Comparison of ENCODE assay signal across 14 mouse cellular contexts in genomic region chr8:34451211-34452000, GRCm38 (mm10).
DNase-seq lines count a peak whose midpoint lies in the region; ATAC-seq and TF ChIP-seq lines count a peak whose summit lies in the region.
"Had no signal": no experiment of that assay in that cellular context is flagged by ENCODE, and none has a peak within 500 bp of the region (broad histone marks: within the 10 kb centered on the region; RNA-seq: fewer than 3 reads in every experiment).

No protein-coding gene starts in this region.

- no peak overlapping the region for H3K4me2 ChIP-seq in forebrain, embryonic 15.5 days (replicated peaks)
- H3K4me2 ChIP-seq in midbrain, embryonic 13.5 days (replicated peaks) = no peak overlapping the region
- no peak overlapping the region for H3K4me2 ChIP-seq in liver, embryonic 11.5 days
- H3K4me2 ChIP-seq: heart, embryonic 12.5 days; liver, embryonic 13.5 days had no signal

- peaks cover 21% of the 10 kb centered on the region for H3K4me1 ChIP-seq in forebrain, embryonic 15.5 days
- H3K4me1 ChIP-seq in midbrain, embryonic 13.5 days (replicated peaks) = peaks cover 27% of the 10 kb centered on the region
- no peaks in the 10 kb centered on the region for H3K4me1 ChIP-seq in liver, embryonic 11.5 days (replicated peaks; ENCODE audit: control insufficient read depth, insufficient read depth, low read length)

- TF ChIP-seq CTCF in brain, embryonic 14.5 days (IDR thresholded peaks at IDR 0.05; ENCODE audit: borderline replicate concordance, extremely low read depth, insufficient read depth, insufficient read length) = no peak

- no peaks in the 10 kb centered on the region for H3K9me3 ChIP-seq in forebrain, embryonic 15.5 days
- H3K9me3 ChIP-seq in midbrain, embryonic 13.5 days = no peaks in the 10 kb centered on the region
- no peaks in the 10 kb centered on the region for H3K9me3 ChIP-seq in liver, embryonic 11.5 days (ENCODE audit: control insufficient read depth, low read length)
- H3K9me3 ChIP-seq: liver, embryonic 13.5 days had no signal

- DNase-seq in brain, embryonic 14.5 days (ENCODE audit: low read depth) = peak; percentile 60
- DNase-seq in embryo, embryonic 11 days = peak; percentile 48
- DNase-seq in ovary, postnatal 10 days (ENCODE audit: low spot score) = no peak
- no peak for DNase-seq in adrenal gland, adult 2 months
- DNase-seq in liver, embryonic 11.5 days (ENCODE audit: low spot score) = no peak
- DNase-seq: cerebellum, adult 18-20 months; gastrocnemius, postnatal 10 days; liver, embryonic 13.5 days; lung, postnatal 10 days had no signal

- no peak overlapping the region for H3K9ac ChIP-seq in forebrain, embryonic 15.5 days (replicated peaks)
- no peak overlapping the region for H3K9ac ChIP-seq in midbrain, embryonic 13.5 days (replicated peaks)
- H3K9ac ChIP-seq in liver, embryonic 11.5 days (ENCODE audit: low read depth, low read length) = no peak overlapping the region
- H3K9ac ChIP-seq: heart, embryonic 12.5 days; liver, embryonic 13.5 days had no signal

- no peaks in the 10 kb centered on the region for H3K36me3 ChIP-seq in forebrain, embryonic 15.5 days
- no peaks in the 10 kb centered on the region for H3K36me3 ChIP-seq in midbrain, embryonic 13.5 days
- no peaks in the 10 kb centered on the region for H3K36me3 ChIP-seq in liver, embryonic 11.5 days (ENCODE audit: control insufficient read depth, insufficient read depth, low read length)
- H3K36me3 ChIP-seq: heart, embryonic 12.5 days; liver, embryonic 13.5 days had no signal

- H3K27ac ChIP-seq in forebrain, embryonic 15.5 days (replicated peaks) = peak overlapping the region; percentile 41; the same call in 1 of the 2 replicates
- peak overlapping the region; percentile 60 for H3K27ac ChIP-seq in midbrain, embryonic 13.5 days
- no peak overlapping the region for H3K27ac ChIP-seq in liver, embryonic 11.5 days (ENCODE audit: low read depth, low read length)
- H3K27ac ChIP-seq: layer of hippocampus, adult 2 months; liver, embryonic 13.5 days had no signal

- no peak for ATAC-seq in forebrain, embryonic 15.5 days (replicated peaks)
- ATAC-seq in midbrain, embryonic 13.5 days = peak; percentile 59; the same call in 1 of the 2 replicates
- ATAC-seq in liver, embryonic 11.5 days (replicated peaks; ENCODE audit: low FRiP score) = no peak
- ATAC-seq: activated CD4-positive, CD25-positive, alpha-beta regulatory T cell, adult 4 months had no signal

- no peak overlapping the region for H3K4me3 ChIP-seq in forebrain, embryonic 15.5 days
- no peak overlapping the region for H3K4me3 ChIP-seq in midbrain, embryonic 13.5 days (replicated peaks)
- no peak overlapping the region for H3K4me3 ChIP-seq in liver, embryonic 11.5 days (ENCODE audit: low read depth, low read length)
- H3K4me3 ChIP-seq: heart, embryonic 12.5 days; layer of hippocampus, adult 2 months; liver, embryonic 13.5 days had no signal

- no peak for TF ChIP-seq POLR2A in brain, embryonic 14.5 days (IDR thresholded peaks at IDR 0.05; ENCODE audit: borderline replicate concordance, extremely low read depth, insufficient read depth, insufficient read length, poor library complexity, severe bottlenecking)

- WGBS in forebrain, embryonic 15.5 days = 21% methylated on average over 6 of the region's 6 CpGs
- 17% methylated on average over 6 of the region's 6 CpGs for WGBS in midbrain, embryonic 13.5 days
- 50% methylated on average over 6 of the region's 6 CpGs for WGBS in liver, embryonic 11.5 days

- H3K27me3 ChIP-seq in forebrain, embryonic 15.5 days = no peaks in the 10 kb centered on the region
- no peaks in the 10 kb centered on the region for H3K27me3 ChIP-seq in midbrain, embryonic 13.5 days
- H3K27me3 ChIP-seq in liver, embryonic 11.5 days (replicated peaks; ENCODE audit: control insufficient read depth, insufficient read depth, low read length) = no peaks in the 10 kb centered on the region
- H3K27me3 ChIP-seq: heart, embryonic 12.5 days; liver, embryonic 13.5 days had no signal

Comparison
In these comparisons a context has a peak if more than half of its experiments do, and no peak if none do; other contexts are left out.
1. DNase-seq: peak in brain, embryonic 14.5 days (single experiment) and embryo, embryonic 11 days (single experiment); none in ovary, postnatal 10 days (single experiment), adrenal gland, adult 2 months (single experiment) and liver, embryonic 11.5 days (single experiment).